Mouse (Mus musculus) embryonic facial prominence, embryonic 10.5 days (tissue): ENCODE results near the gene Ceacam15. TPM values are rescaled to one million over a fixed set of nuclear protein-coding genes. Genes with fewer than 3 reads are reported as not detected.
"Not testable (repeated sequence)": the region's sequence is repeated elsewhere in the genome, so short reads cannot be mapped to it uniquely, and the experiment has no call there.

Experiments
- DNase-seq: peaks from one replicate; pipeline ENCODE4 v3.0.0-alpha.2; 2017; ENCODE audit warnings: low spot score
- H3K27ac ChIP-seq: fragments of 300-500 bp; sonication (generic); replicated peaks from 2 replicates; pipeline ENCODE4 v1.5.1; 2016; ENCODE audit warnings: mild to moderate bottlenecking
- H3K27me3 ChIP-seq: fragments of 300-500 bp; sonication (generic); replicated peaks from 2 replicates; pipeline ENCODE4 v1.6.1; 2016; ENCODE audit warnings: low read depth, mild to moderate bottlenecking; ENCODE audit not compliant: poor library complexity, severe bottlenecking
- H3K36me3 ChIP-seq: fragments of 300-500 bp; sonication (generic); replicated peaks from 2 replicates; pipeline ENCODE4 v1.6.1; 2016; ENCODE audit warnings: mild to moderate bottlenecking, moderate library complexity
- H3K4me1 ChIP-seq: fragments of 300-500 bp; sonication (generic); 2 replicates; pipeline ENCODE4 v1.6.1; 2016
- H3K4me3 ChIP-seq: fragments of 300-500 bp; sonication (generic); 2 replicates; pipeline ENCODE4 v1.5.1; 2016; ENCODE audit warnings: mild to moderate bottlenecking, moderate library complexity
- H3K9me3 ChIP-seq: fragments of 300-500 bp; sonication (generic); 2 replicates; pipeline ENCODE4 v1.6.1; 2016; ENCODE audit warnings: mild to moderate bottlenecking
- WGBS: fragments of 180-500 bp; shearing (Covaris S2); methylation state at CpG from one replicate; pipeline ENCODE4 v1.1.7; 2016; 5-methylcytosine and 5-hydroxymethylcytosine counted together
- polyA plus RNA-seq: library from polyadenylated mRNA; unstranded; fragments of >200 nt; fragmentation: Nextera tagmentation; extraction: Ambion mirVana; gene quantifications from 2 replicates; pipeline ENCODE4 v1.2.1, GENCODE M21; 2016

Ceacam15 gene
- polyA plus RNA-seq, 1 experiment from 2014 or later: not detected

DNA sequence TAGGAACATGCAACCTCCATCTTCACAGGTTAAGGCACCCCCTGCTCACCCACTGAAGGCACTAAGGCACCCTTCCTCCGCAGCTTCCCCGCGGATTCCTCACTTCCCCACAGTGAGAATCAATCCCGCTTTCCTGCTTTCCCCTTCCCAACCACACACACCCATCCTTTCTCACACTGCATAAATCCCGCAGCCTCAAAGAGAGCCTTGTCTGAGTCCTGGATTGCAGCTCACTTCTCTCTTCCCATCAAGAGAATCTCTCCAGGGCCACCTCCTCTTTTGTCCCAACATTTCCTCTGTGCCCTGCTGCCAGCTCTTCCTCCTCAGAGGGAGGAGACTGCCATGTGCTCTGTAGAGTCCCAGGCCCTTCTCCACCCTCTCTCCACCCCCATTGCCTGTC, 806 bp downstream of the Ceacam15 start:
- H3K4me3 ChIP-seq, H3K27ac ChIP-seq, DNase-seq, H3K4me1 ChIP-seq, H3K9me3 ChIP-seq, H3K27me3 ChIP-seq, H3K36me3 ChIP-seq: not testable (repeated sequence)
- WGBS: 63% methylated on average over 5 of the region's 5 CpGs

DNA sequence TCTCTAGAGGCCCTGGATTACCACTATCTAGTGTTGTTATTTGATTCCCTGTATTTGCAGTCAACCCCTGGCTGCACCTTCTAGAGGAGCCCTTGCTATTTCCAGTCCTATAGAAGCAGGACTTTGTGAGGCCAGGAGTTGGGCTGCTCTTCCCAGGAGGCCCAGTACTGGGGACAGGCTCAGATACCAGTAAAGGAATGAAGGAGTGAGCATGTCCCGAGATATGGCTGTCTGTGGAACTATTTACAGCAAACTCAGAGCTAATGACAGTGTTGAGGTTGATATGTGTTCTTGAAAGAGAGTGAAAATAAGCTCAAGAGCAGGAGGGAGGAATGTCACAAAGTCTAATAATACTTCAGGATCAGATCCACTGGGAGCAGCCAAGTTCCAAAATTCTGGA, 1.7 kb downstream of the Ceacam15 start:
- no peak for DNase-seq
- Histone ChIP-seq H3K36me3 (no peaks in the 10 kb centered on the region), H3K4me3 (no peak overlapping the region), H3K27me3 (no peaks in the 10 kb centered on the region), H3K4me1 (no peaks in the 10 kb centered on the region), H3K9me3 (no peaks in the 10 kb centered on the region), H3K27ac (no peak overlapping the region)
- WGBS: 69% methylated on average over 1 of the region's 1 CpGs

- not testable (repeated sequence) for H3K27me3 ChIP-seq, H3K4me1 ChIP-seq, H3K9me3 ChIP-seq, H3K4me3 ChIP-seq, H3K36me3 ChIP-seq, DNase-seq, H3K27ac ChIP-seq
- WGBS: 76% methylated on average over 5 of the region's 5 CpGs
Observed at GRCm38 (mm10) chr7:16668331-16668930, 7.1 kb downstream of the Ceacam15 start.

DNA sequence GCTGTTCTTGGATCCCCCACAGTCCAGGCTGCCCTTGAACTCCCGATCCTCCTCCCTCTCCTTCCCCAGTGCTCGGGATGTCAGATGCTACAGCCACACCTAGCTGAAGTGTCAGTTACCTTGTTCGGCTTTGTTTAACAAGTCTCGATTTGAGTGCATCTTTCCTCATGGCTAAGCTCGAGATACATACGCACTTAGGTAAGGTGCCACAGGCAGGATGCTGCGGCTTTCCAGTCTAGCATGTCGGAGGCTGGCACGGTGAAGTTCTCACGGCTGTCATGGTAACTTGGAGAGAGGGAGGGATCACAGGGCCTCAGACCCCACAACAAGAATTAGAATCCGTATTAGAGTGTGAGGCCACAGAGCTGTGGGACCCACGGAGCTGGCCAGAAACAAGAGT, 31.2 kb downstream of the Ceacam15 start:
- no peaks in the 10 kb centered on the region for H3K36me3 ChIP-seq
- no peaks in the 10 kb centered on the region for H3K27me3 ChIP-seq
- H3K27ac ChIP-seq: no peak overlapping the region
- DNase-seq: no peak
- peaks cover 4% of the 10 kb centered on the region; the same call in 1 of the 2 replicates for H3K9me3 ChIP-seq
- WGBS: 74% methylated on average over 12 of the region's 12 CpGs
- no peaks in the 10 kb centered on the region for H3K4me1 ChIP-seq
- no peak overlapping the region for H3K4me3 ChIP-seq

GRCm38 (mm10) chr7:16643106-16643505, 32.4 kb downstream of the Ceacam15 start:
- H3K27me3 ChIP-seq, H3K27ac ChIP-seq, H3K9me3 ChIP-seq, H3K4me3 ChIP-seq, H3K36me3 ChIP-seq, H3K4me1 ChIP-seq, DNase-seq: not testable (repeated sequence)
- 55% methylated on average over 4 of the region's 4 CpGs for WGBS

DNA sequence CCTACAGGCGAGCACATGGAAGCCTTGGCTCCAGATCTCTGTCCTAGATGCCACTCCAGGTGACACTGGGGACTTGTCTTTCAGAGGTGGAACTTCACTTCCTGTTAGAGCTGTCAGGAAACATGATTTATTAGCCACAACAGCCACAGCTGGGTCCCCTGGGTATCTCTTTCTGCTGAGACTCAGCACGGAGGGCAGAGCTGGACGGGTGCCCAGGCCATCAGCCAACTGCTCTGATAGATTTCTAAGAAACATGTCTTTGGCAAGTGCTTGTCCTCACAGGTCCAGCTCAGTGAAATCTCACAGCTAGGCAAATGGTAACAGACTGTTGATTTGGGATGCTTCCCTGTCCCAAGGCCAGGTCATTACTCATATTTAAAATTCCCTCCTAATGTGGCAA, 36.5 kb downstream of the Ceacam15 start:
- no peaks in the 10 kb centered on the region for H3K36me3 ChIP-seq
- 0 out of 2 replicates have a peak, but pooled peaks cover 3% of the 10 kb centered on the region for H3K4me1 ChIP-seq
- H3K27me3 ChIP-seq: peaks cover 4% of the 10 kb centered on the region; the same call in 1 of the 2 replicates
- no peak for DNase-seq
- 93% methylated on average over 3 of the region's 3 CpGs for WGBS
- H3K9me3 ChIP-seq: peaks cover 4% of the 10 kb centered on the region; the same call in 1 of the 2 replicates
- no peak overlapping the region for H3K4me3 ChIP-seq
- H3K27ac ChIP-seq: no peak overlapping the region

GRCm38 (mm10) chr7:16635116-16635515, 40.4 kb downstream of the Ceacam15 start:
- Histone ChIP-seq H3K27me3 (peaks cover 4% of the 10 kb centered on the region; the same call in 1 of the 2 replicates), H3K36me3 (no peaks in the 10 kb centered on the region), H3K27ac (no peak overlapping the region), H3K4me3 (no peak overlapping the region), H3K4me1 (peaks cover 3% of the 10 kb centered on the region; the same call in 1 of the 2 replicates), H3K9me3 (no peaks in the 10 kb centered on the region)
- WGBS: 60% methylated on average over 3 of the region's 3 CpGs
- DNase-seq: no peak

- WGBS: 19% methylated on average over 10 of the region's 10 CpGs
- not testable (repeated sequence) for H3K27me3 ChIP-seq, H3K36me3 ChIP-seq, H3K27ac ChIP-seq, H3K4me1 ChIP-seq, H3K9me3 ChIP-seq, H3K4me3 ChIP-seq
- peak; percentile 35 for DNase-seq
Observed at GRCm38 (mm10) chr7:16633913-16634312, 41.6 kb downstream of the Ceacam15 start.

DNA sequence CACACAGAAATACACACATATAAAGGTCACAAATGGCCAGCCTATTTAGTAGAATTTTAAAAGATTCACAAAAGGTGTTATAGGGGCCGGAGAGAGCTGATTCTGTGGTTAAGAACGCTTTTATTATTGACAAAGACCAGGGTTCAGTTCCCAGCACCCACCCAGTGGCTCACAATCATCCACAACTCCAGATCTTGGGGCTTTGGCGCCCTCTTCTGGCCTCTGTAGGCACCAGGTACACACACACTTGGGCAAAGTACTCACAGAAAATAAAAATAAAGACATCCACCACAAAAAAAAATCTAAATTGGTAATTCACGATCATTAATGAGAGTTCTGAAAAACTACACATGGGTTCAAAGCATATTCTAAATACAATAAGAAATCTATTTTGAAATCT, 43.6 kb downstream of the Ceacam15 start:
- no peak for DNase-seq
- 72% methylated on average over 4 of the region's 4 CpGs for WGBS
- peaks cover 3% of the 10 kb centered on the region; the same call in 1 of the 2 replicates for H3K4me1 ChIP-seq
- H3K27me3 ChIP-seq: peaks cover 4% of the 10 kb centered on the region; the same call in 1 of the 2 replicates
- H3K36me3 ChIP-seq: no peaks in the 10 kb centered on the region
- H3K4me3 ChIP-seq: no peak overlapping the region
- no peak overlapping the region for H3K27ac ChIP-seq
- no peaks in the 10 kb centered on the region for H3K9me3 ChIP-seq

DNA sequence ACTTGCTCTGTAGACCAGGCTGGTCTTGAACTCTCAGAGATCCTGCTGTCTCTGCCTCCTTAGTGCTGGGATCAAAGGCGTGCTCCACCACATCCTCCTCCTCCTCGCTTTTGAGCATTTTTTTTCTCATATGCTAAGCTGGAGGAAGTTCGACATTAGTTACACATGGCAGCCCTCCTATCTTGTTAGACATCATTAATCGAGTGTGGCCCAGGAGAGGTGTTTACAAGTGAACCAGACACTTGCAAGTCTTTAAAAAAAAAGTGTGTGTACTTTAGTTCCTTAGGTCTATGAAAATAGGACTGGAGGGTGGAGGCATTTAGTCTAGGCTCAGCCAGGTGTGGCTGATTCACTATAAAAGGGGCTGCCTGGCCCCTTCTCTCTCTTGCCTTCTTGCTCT, 44.5 kb downstream of the Ceacam15 start:
- DNase-seq: no peak
- H3K4me3 ChIP-seq: no peak overlapping the region
- 77% methylated on average over 4 of the region's 4 CpGs for WGBS

GRCm38 (mm10) chr7:16629598-16630296, 45.8 kb downstream of the Ceacam15 start:
- Histone ChIP-seq H3K27me3 (no peaks in the 10 kb centered on the region), H3K9me3 (no peaks in the 10 kb centered on the region), H3K36me3 (no peaks in the 10 kb centered on the region), H3K4me1 (no peaks in the 10 kb centered on the region; the same call in 1 of the 2 replicates), H3K4me3 (no peak overlapping the region), H3K27ac (no peak overlapping the region)
- 19% methylated on average over 10 of the region's 10 CpGs for WGBS
- DNase-seq: peak; percentile 63

More for the DNA sequence above, 44.5 kb downstream of the Ceacam15 start:
- Histone ChIP-seq H3K4me1 (peaks cover 3% of the 10 kb centered on the region; the same call in 1 of the 2 replicates), H3K27ac (no peak overlapping the region), H3K9me3 (no peaks in the 10 kb centered on the region), H3K27me3 (peaks cover 4% of the 10 kb centered on the region; the same call in 1 of the 2 replicates), H3K36me3 (no peaks in the 10 kb centered on the region)

GRCm38 (mm10) chr7:16628096-16628771, 47.3 kb downstream of the Ceacam15 start:
- H3K36me3 ChIP-seq: no peaks in the 10 kb centered on the region
- DNase-seq: peak; percentile 78
- no peaks in the 10 kb centered on the region for H3K9me3 ChIP-seq
- no peak overlapping the region for H3K4me3 ChIP-seq
- peaks cover 8% of the 10 kb centered on the region for H3K4me1 ChIP-seq
- H3K27me3 ChIP-seq: no peaks in the 10 kb centered on the region
- H3K27ac ChIP-seq: no peak overlapping the region
- 35% methylated on average over 12 of the region's 12 CpGs for WGBS

- Histone ChIP-seq H3K4me1 (peaks cover 21% of the 10 kb centered on the region), H3K36me3 (no peaks in the 10 kb centered on the region), H3K27me3 (no peaks in the 10 kb centered on the region; the same call in 1 of the 2 replicates), H3K9me3 (no peaks in the 10 kb centered on the region), H3K4me3 (no peak overlapping the region), H3K27ac (no peak overlapping the region)
- no peak for DNase-seq
Observed at GRCm38 (mm10) chr7:16623687-16624086, 51.8 kb downstream of the Ceacam15 start.
